Mouse (Mus musculus) heart, embryonic 11.5 days (tissue): ENCODE data around the gene Pax5. TPM values are rescaled to one million over a fixed set of nuclear protein-coding genes. Genes with fewer than 3 reads are reported as not detected.

Experiments used
- ATAC-seq: fragments of 200-750 bp; cut with Nextera tagmentation; replicated peaks from 2 replicates; pipeline ENCODE4 v1.8.0; 2017; ENCODE audit warnings: moderate library complexity; ENCODE audit not compliant: insufficient number of reproducible peaks, low FRiP score, low TSS enrichment
- H3K27ac ChIP-seq: fragments of 300-500 bp; sonication (generic); 2 replicates; pipeline ENCODE4 v1.5.1; 2014; ENCODE audit warnings: mild to moderate bottlenecking, low read depth, low read length
- H3K27me3 ChIP-seq: fragments of 300-500 bp; sonication (generic); 2 replicates; pipeline ENCODE4 v1.6.1; 2014; ENCODE audit warnings: mild to moderate bottlenecking, low read length, mixed read lengths; ENCODE audit not compliant: control insufficient read depth, insufficient read depth
- H3K36me3 ChIP-seq: fragments of 300-500 bp; sonication (generic); 2 replicates; pipeline ENCODE4 v1.6.1; 2014; ENCODE audit warnings: mild to moderate bottlenecking, low read length, moderate library complexity, mixed read lengths; ENCODE audit not compliant: control insufficient read depth, insufficient read depth
- H3K4me1 ChIP-seq: fragments of 300-500 bp; sonication (generic); 2 replicates; pipeline ENCODE4 v1.6.1; 2014; ENCODE audit warnings: low read length; ENCODE audit not compliant: control insufficient read depth, insufficient read depth
- H3K4me2 ChIP-seq: fragments of 300-500 bp; sonication (generic); 2 replicates; pipeline ENCODE4 v1.6.1; 2014; ENCODE audit warnings: mild to moderate bottlenecking, moderate library complexity
- H3K4me3 ChIP-seq: fragments of 300-500 bp; sonication (generic); 2 replicates; pipeline ENCODE4 v1.5.1; 2014; ENCODE audit warnings: low read depth, low read length
- H3K9ac ChIP-seq: fragments of 300-500 bp; sonication (generic); 2 replicates; pipeline ENCODE4 v1.6.1; 2014; ENCODE audit warnings: mild to moderate bottlenecking, low read depth, low read length, moderate library complexity
- H3K9me3 ChIP-seq: fragments of 300-500 bp; sonication (generic); replicated peaks from 2 replicates; pipeline ENCODE4 v1.6.1; 2016; ENCODE audit warnings: low read length; ENCODE audit not compliant: control insufficient read depth
- WGBS: fragments of 180-500 bp; shearing (Covaris S2); extraction: QIAGEN DNeasy Blood & Tissue Kit; methylation state at CpG from one replicate; pipeline ENCODE4 v1.1.7; 2014; ENCODE audit not compliant: insufficient replicate concordance; 5-methylcytosine and 5-hydroxymethylcytosine counted together
- polyA plus RNA-seq: library from polyadenylated mRNA; unstranded; fragments of >200 nt; fragmentation: Nextera tagmentation; extraction: Ambion mirVana; gene quantifications from 2 replicates; pipeline ENCODE4 v1.2.1, GENCODE M21; 2014

Pax5 gene
- polyA plus RNA-seq, 1 experiment from 2014 or later, result not detected

DNA sequence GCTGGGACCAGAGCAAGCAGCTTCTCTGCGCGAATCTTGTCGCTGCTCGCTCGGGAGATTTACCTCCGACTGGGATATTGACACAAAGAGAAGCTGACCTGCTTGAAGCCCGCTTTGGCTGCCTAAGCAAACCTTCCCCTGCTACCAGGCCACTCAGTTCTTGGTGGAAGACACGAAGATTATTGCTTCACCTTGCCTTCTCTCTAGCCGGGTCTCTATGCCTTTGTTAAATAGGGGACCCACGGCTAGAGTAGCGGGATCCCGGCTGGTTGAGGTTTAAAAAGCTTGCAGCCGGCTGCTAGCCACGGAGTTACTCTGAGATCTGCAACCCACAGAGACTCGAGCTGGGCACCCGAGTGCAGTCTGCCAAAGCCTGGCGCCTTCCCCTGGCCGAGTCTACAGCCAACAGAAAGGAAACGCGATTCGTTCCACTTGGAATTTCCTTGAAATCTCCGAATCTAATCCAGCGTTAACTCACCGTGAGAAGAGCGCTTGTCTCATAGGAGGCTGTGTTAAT is 8.2 kb downstream of the Pax5 start:
- Histone ChIP-seq H3K4me1 (peaks cover 9% of the 10 kb centered on the region; the same call in 1 of the 2 replicates), H3K4me2 (no peak overlapping the region), H3K9me3 (no peaks in the 10 kb centered on the region), H3K27ac (no peak overlapping the region), H3K9ac (no peak overlapping the region), H3K27me3 (peaks cover 90% of the 10 kb centered on the region), H3K4me3 (no peak overlapping the region), H3K36me3 (no peaks in the 10 kb centered on the region)
- WGBS, result 1% methylated on average over 25 of the region's 25 CpGs
- ATAC-seq, result no peak

DNA sequence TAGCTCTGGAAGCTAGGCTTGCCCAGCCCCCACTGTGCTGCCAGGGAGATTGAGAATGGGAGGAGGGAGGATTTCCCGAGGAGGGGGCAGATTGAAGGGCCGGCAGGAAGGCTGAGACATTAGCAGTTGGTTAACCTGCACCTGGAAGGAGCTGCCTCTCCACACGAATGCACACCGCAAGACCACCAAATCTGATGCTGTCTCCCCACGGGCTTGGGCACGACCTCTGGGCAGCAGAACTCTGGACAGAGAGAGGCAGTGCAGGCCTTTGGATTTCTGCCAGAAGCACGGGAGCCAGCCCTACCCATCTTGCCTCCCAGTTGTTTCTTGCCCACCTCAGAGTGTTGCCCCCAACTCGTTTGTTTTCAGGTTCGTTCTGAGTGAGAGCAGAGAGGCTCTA is 8.8 kb downstream of the Pax5 start:
- H3K27ac ChIP-seq, result no peak overlapping the region
- H3K27me3 ChIP-seq, result peaks cover 86% of the 10 kb centered on the region
- no peaks in the 10 kb centered on the region for H3K9me3 ChIP-seq
- H3K4me3 ChIP-seq, result no peak overlapping the region
- peaks cover 9% of the 10 kb centered on the region; the same call in 1 of the 2 replicates for H3K4me1 ChIP-seq
- no peak overlapping the region for H3K9ac ChIP-seq
- no peaks in the 10 kb centered on the region for H3K36me3 ChIP-seq
- no peak overlapping the region for H3K4me2 ChIP-seq
- WGBS, result under 1% methylated on average over 9 of the region's 9 CpGs
- no peak for ATAC-seq

- Histone ChIP-seq H3K9me3 (no peaks in the 10 kb centered on the region), H3K9ac (no peak overlapping the region), H3K4me2 (no peak overlapping the region), H3K4me3 (no peak overlapping the region), H3K27me3 (peaks cover 45% of the 10 kb centered on the region), H3K27ac (no peak overlapping the region), H3K4me1 (no peaks in the 10 kb centered on the region), H3K36me3 (no peaks in the 10 kb centered on the region)
- ATAC-seq, result no peak
Observed at GRCm38 (mm10) chr4:44696676-44697075, 13.6 kb downstream of the Pax5 start.

DNA sequence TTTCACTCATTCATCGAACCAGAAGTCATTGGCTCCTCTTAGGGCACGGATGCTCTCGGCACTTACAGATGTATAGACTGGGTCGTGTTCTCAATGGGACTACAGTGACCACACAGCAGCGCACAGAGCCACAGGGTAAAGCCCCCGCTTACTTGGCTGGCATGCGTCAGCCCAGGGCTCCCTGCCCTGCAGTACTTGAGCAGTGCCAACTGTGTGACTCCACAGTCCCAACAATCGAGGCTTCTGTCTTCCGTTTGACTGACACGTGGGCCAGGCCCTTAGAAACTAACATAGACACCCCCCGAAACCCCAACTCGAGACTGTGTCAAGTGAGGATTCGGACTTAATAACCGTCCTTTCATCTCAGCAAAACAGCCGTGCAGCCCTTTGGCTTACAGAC is 15.9 kb downstream of the Pax5 start:
- Histone ChIP-seq H3K9me3 (no peaks in the 10 kb centered on the region), H3K4me1 (no peaks in the 10 kb centered on the region), H3K27me3 (peaks cover 26% of the 10 kb centered on the region)

DNA sequence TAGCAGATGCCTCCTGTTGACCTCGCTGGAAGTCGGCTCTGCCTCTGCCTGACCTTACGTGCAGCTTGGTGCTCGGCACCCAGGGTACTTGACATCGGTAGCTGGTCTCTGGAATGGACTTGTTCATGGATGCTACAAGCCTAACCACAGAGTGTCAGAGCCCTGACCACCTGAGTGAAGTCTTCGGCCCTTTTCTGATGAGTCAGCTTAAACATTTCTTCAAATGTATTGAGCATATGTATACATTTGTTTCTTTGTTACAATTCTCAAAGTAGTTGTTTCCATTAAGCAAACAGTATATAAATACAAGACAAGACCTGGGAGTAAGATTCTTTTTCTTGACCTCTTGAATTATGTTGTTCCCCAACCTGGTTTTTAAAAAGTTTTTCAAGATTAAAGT is 24.7 kb downstream of the Pax5 start:
- no peaks in the 10 kb centered on the region for H3K4me1 ChIP-seq
- no peak for ATAC-seq

More for the DNA sequence above, 15.9 kb downstream of the Pax5 start:
- Histone ChIP-seq H3K9ac (no peak overlapping the region), H3K36me3 (no peaks in the 10 kb centered on the region), H3K27ac (no peak overlapping the region), H3K4me2 (no peak overlapping the region), H3K4me3 (no peak overlapping the region)
- WGBS, result 68% methylated on average over 15 of the region's 15 CpGs
- ATAC-seq, result no peak

DNA sequence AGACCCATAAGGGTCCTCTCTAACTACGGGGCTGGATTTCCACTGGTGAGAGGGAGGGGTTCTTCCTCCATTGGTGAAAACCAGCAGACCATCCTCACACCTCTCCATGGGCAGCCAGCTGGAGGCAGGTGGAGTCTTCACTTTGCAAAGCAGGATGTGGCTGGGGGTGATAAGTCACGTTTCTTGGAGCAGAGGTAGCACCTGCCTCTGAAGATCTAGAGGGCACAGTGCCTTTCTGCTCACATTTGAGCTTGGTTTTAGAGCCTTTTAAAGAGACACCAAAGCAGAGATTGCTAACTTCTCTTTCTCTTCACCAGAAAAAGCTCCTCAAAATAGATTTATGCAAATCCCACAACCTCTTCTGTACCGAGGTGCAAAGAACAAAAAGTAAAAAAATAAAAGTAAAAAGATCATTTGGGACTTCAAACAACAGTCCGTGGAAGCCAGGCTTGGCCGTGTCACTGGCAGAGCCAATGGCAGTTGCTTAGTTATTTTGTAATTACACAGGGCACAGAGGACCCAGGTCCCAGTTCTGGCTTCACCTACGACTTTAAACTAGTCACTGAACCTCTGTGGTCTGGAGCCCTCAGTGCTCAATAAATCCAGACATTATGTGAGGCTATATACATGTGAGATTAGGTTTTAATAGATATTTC is 29.9 kb downstream of the Pax5 start:
- Histone ChIP-seq H3K27me3 (peaks cover 4% of the 10 kb centered on the region; the same call in 1 of the 2 replicates), H3K9me3 (no peaks in the 10 kb centered on the region), H3K27ac (no peak overlapping the region), H3K4me3 (no peak overlapping the region), H3K36me3 (no peaks in the 10 kb centered on the region), H3K9ac (no peak overlapping the region), H3K4me1 (no peaks in the 10 kb centered on the region), H3K4me2 (no peak overlapping the region)
- ATAC-seq, result no peak
- 55% methylated on average over 6 of the region's 6 CpGs for WGBS

More for the DNA sequence above, 24.7 kb downstream of the Pax5 start:
- Histone ChIP-seq H3K9ac (no peak overlapping the region), H3K36me3 (no peaks in the 10 kb centered on the region), H3K27ac (no peak overlapping the region), H3K9me3 (no peaks in the 10 kb centered on the region), H3K4me2 (no peak overlapping the region), H3K4me3 (no peak overlapping the region), H3K27me3 (peaks cover 10% of the 10 kb centered on the region)
- 68% methylated on average over 6 of the region's 6 CpGs for WGBS

DNA sequence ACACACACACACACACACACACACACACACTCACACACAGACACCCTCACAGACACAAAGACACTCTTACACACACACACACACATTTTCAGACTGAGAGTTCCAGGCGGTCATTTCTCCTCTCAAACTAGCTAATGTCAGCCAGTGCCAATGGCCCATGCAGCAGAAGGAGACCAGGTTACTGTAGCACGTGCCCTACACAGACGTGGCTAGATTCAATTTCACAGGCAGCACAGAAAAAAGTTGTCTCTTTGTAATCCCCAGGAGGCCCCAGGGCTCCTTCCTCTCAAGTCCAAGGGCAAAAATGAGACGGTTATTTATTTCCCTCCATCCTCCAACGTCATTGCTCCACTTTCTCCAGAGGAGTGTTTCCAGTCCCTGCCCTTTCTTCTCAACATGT is 31.6 kb downstream of the Pax5 start:
- 65% methylated on average over 5 of the region's 5 CpGs for WGBS
- Histone ChIP-seq H3K4me2 (no peak overlapping the region), H3K4me3 (no peak overlapping the region), H3K36me3 (no peaks in the 10 kb centered on the region), H3K27ac (no peak overlapping the region), H3K27me3 (peaks cover 4% of the 10 kb centered on the region; the same call in 1 of the 2 replicates), H3K9ac (no peak overlapping the region), H3K9me3 (no peaks in the 10 kb centered on the region), H3K4me1 (no peaks in the 10 kb centered on the region)
- no peak for ATAC-seq

GRCm38 (mm10) chr4:44678026-44678425 is 32.3 kb downstream of the Pax5 start:
- ATAC-seq, result no peak
- H3K36me3 ChIP-seq, result no peaks in the 10 kb centered on the region
- H3K4me1 ChIP-seq, result no peaks in the 10 kb centered on the region
- no peak overlapping the region for H3K4me2 ChIP-seq
- WGBS, result 73% methylated on average over 3 of the region's 3 CpGs
- no peak overlapping the region for H3K9ac ChIP-seq
- no peaks in the 10 kb centered on the region for H3K9me3 ChIP-seq
- H3K27me3 ChIP-seq, result peaks cover under 1% of the 10 kb centered on the region; the same call in 1 of the 2 replicates
- no peak overlapping the region for H3K4me3 ChIP-seq
- H3K27ac ChIP-seq, result no peak overlapping the region

GRCm38 (mm10) chr4:44674973-44675372 is 35.3 kb downstream of the Pax5 start:
- Histone ChIP-seq H3K4me1 (no peaks in the 10 kb centered on the region), H3K9ac (no peak overlapping the region), H3K36me3 (no peaks in the 10 kb centered on the region), H3K27ac (no peak overlapping the region), H3K27me3 (no peaks in the 10 kb centered on the region), H3K4me2 (no peak overlapping the region), H3K4me3 (no peak overlapping the region), H3K9me3 (no peaks in the 10 kb centered on the region)
- ATAC-seq, result no peak
- WGBS, result 83% methylated on average over 8 of the region's 8 CpGs
